Mouse (Mus musculus): ENCODE measurements around the gene Scgb1a1. TPM values are rescaled to one million over a fixed set of nuclear protein-coding genes. Genes with fewer than 3 reads are reported as not detected.
"Not testable (repeated sequence)": the region's sequence is repeated elsewhere in the genome, so short reads cannot be mapped to it uniquely, and the experiment has no call there.

Gene Scgb1a1
- total RNA-seq, 2 experiments from 2014 or later = not detected

DNA sequence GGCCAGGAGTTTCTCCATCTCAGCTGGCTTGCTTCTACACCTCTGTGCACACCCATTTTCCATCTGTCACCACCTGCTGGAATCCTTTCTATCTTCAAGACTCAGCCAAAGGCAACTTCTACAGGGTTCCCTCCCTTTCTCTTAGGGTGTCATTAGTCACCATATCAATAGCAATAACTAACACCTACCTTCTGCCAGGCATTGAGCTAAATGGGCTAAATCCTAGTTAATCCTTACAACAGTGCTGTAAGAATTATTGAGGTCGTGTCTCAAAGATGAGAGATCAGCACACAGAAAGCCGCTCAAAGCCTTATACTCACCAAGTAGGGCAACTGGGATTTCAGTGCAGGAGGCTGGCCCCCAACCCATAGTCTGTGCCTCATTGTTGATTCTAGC, 13.3 kb upstream of the Scgb1a1 start:
- no peak for ATAC-seq (replicated peaks; ENCODE audit: poor library complexity)

DNA sequence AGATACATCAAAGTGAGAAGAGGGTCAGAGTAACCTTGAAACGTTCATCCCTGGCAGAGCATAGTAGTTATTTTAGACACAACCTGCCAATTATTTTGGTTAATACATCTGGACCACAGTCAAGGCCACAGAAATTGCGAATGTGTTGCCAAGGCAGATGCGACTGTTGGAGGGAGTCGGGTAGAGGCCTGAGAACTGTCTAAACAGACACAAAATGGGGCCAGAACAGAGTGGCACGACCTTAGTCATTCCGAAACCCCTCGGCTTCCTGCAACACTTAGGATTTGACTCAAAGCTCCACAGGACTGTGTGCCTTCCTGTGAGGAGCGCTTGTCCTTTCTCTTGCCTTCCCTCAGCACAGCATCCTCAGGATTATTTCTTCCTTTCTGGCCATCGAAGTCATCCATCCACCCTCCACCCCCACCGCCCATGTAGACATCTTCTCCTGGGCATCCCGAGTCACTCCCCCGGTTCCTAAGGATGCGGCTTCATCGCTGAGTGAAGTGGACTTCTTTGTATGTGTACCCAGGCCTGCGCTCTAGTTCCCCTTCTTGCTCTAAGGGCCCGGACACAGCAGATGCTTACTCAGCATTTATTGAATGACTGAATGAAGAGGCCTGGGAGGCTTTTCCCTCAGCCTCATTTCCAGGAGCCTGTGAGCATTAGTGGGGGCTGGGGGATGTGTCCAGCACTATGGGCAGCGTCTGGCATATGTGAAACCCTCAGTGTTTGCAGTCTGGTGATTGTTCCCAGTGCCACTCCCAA, 12.7 kb upstream of the Scgb1a1 start:
- no peak for ATAC-seq (replicated peaks; ENCODE audit: poor library complexity)

- no peak for ATAC-seq (replicated peaks; ENCODE audit: poor library complexity)
Observed at GRCm38 (mm10) chr19:9099751-9100150, 12.0 kb upstream of the Scgb1a1 start.

DNA sequence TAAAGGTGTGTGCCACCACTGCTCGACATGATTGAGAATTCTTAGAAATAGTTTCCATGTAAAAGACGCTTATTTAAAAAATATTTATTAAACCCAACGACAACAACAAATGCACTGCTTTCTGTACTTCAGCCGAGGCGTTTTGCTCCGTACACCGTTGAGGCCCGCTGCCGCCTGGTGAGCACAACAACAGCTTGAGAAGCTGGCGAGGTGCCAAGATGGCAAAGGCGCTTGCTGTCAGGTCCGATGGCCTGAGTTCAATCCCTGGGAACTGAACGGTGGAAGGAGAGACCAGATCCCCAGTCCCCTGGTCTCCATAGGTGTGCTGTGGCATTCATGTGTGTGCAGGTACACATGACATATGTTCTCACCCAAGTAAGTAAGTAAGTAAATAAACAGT, 9.7 kb upstream of the Scgb1a1 start:
- no peak for ATAC-seq (replicated peaks; ENCODE audit: poor library complexity)

GRCm38 (mm10) chr19:9095111-9095510, 7.4 kb upstream of the Scgb1a1 start:
- ATAC-seq (replicated peaks; ENCODE audit: poor library complexity) = no peak

- no peak for ATAC-seq (replicated peaks; ENCODE audit: poor library complexity)
Observed at GRCm38 (mm10) chr19:9090709-9091108, 3.0 kb upstream of the Scgb1a1 start.

GRCm38 (mm10) chr19:9090191-9090590, 2.4 kb upstream of the Scgb1a1 start:
- ATAC-seq (replicated peaks; ENCODE audit: poor library complexity) = no peak

DNA sequence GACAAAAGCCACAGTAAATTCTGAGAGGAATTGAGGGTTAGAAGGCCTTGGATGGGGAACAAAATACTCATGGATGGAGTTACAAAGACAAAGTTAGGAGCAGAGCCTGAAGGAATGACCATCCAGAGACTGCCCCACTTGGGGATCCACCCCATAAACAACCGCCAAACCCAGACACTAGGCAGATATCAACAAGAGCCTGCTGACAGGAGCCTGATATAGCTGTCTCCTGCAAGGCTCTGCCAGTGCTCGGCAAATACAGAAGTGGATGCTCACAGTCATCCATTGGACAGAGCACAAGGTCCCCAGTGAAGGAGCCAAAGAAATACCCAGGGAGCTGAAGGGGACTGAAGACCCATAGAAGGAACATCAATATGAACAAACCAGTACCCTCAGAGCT, 3.9 kb downstream of the Scgb1a1 start:
- ATAC-seq (replicated peaks; ENCODE audit: poor library complexity) = not testable (repeated sequence)

GRCm38 (mm10) chr19:9083010-9083355, 4.8 kb downstream of the Scgb1a1 start:
- no peak for ATAC-seq (replicated peaks; ENCODE audit: poor library complexity)

- peak; percentile 100 for ATAC-seq (replicated peaks; ENCODE audit: poor library complexity)
Observed at GRCm38 (mm10) chr19:9082191-9083009, 5.4 kb downstream of the Scgb1a1 start.

DNA sequence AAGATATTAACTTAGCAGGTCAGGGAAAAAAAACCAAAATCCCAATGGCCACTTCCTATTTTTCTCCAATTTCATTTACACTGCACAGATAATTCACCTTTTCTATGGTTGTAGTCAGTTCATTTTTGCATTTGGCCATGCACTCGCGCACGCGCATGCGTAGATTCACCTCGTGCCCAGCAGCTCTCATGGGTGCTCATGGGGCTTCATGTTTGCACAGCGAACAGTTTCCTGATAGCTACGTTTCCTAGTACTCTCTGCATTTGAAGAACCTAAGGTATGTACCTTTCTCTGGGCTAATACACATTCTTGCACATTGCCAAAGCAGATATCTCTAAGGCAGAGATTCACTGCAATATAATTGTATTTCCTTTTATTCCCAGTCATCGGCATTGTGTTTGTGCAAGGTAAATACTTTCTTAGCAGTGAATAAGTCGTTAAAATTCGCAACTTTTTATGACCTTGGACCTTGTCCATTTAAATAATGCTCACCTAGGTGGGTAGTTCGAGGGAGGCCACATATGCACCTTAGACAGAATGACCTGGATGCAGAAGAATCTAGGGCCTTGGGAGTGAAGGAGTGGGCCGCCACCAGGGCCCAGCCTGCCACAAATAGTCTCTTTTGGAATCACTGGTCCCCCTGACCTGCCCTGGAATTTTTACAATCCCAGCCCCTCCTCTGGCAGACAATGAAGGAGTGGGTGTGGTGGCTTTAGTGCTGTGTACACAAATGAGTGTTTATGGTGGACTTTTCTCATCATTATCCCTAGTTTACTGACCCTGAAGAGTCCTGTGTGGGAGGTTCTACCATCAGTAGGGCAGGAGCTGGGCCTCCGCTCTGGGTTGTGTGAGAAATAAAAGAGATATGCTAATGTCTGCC, 6.2 kb downstream of the Scgb1a1 start:
- no peak for ATAC-seq (replicated peaks; ENCODE audit: poor library complexity)

DNA sequence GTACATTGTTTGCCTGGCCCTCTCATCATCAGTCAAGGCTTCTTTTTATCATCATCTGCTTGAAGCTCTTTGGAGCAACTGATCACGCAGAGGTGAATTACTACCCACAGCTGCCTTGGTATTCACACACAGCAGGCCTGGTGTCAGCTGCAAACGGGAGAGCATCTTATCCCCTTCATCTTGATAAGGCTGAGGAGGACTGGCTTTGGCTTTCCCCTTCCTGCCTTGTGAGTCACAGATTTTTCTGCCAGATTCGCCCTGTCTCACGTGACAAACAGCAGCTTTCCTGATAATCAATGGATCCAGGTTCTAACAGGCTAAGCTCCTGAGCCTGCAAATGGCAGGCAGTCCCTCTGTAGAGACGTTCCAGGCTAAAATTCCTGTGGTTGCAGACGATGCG, 7.8 kb downstream of the Scgb1a1 start:
- ATAC-seq (replicated peaks; ENCODE audit: poor library complexity) = no peak

- ATAC-seq (replicated peaks; ENCODE audit: poor library complexity) = no peak
Observed at GRCm38 (mm10) chr19:9076982-9077660, 10.6 kb downstream of the Scgb1a1 start.

- ATAC-seq (replicated peaks; ENCODE audit: poor library complexity) = no peak
Observed at GRCm38 (mm10) chr19:9076035-9076434, 11.7 kb downstream of the Scgb1a1 start.

DNA sequence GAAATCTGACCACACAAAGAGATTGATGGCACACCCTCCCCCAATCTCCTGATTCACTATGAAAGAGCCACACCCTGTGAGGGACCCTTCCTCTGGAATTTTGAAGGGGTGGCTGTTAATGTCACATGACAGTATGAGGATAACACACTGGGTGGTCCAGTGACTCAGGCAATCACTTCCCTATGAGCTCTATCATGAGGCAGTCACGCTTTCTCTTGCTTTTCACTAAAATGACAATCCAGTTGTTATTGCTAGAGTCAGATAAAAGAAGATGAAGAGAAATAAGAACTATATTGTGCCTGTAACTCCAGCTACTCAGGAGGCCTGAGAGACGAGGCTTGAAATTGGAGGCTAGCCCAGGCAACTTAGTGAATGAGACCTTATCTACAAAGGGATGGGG, 12.2 kb downstream of the Scgb1a1 start:
- no peak for ATAC-seq (replicated peaks; ENCODE audit: poor library complexity)

GRCm38 (mm10) chr19:9074424-9074823, 13.3 kb downstream of the Scgb1a1 start:
- ATAC-seq (replicated peaks; ENCODE audit: poor library complexity) = no peak

GRCm38 (mm10) chr19:9073776-9074411, 13.9 kb downstream of the Scgb1a1 start:
- no peak for ATAC-seq (replicated peaks; ENCODE audit: poor library complexity)

GRCm38 (mm10) chr19:9072157-9072530, 15.6 kb downstream of the Scgb1a1 start:
- ATAC-seq (replicated peaks; ENCODE audit: poor library complexity) = no peak

DNA sequence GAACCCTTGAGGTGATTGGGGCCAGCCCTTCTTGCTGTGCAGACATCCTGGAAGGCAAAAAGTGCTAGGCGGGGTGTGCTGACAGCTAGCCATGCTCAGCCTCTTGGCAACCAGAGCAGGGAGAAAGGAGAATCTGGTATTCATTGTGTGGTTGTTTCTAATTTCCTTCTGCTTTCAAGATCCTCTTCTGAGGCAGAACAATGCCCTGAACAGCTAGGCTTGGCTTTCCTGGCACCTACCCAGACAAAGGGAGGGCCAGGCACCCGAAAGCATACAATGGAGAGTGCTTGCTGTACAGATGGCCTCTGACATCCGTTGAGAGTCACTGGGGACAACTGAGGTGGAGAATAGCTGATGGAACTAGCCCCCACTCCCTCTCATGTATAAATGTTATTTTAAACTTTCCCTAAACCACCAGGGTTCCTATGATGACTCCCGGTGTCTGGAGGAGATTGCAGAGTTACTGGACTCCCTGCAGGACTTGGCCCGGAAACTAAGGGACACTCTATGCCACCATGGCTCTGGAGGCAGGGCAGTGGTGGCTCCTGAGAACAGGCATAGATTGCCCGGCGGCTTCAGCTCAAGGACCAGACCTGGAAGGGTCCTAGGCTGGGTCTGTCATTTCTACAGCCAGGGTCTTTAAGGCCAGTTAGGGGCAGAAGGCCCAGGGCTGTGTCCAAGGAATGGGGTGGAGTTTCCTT, 16.2 kb downstream of the Scgb1a1 start:
- peak; percentile 77 for ATAC-seq (replicated peaks; ENCODE audit: poor library complexity)

DNA sequence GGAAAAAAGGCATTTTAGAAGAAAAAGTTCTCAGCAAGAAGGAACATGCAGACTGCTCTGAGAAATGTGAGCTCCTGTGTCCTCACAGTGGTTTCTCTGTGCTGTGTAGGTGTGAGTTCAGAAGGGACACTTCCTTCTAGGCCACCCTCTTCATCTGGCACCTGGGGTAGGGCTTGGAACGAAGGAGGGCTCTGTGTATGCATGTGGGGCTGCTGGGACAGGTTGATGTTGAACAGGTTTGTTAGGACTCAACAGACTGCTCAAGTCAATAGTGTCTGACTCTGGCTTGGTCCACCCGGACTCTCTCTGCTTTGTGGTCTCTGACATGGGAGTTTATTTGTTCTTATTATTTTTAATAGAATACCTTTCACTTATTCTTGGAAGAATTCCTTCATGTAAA, 17.4 kb downstream of the Scgb1a1 start:
- ATAC-seq (replicated peaks; ENCODE audit: poor library complexity) = no peak
